Mouse (Mus musculus): ENCODE measurements around the gene Zfp738. TPM values are rescaled to one million over a fixed set of nuclear protein-coding genes. Genes with fewer than 3 reads are reported as not detected.
"Not testable (repeated sequence)": the region's sequence is repeated elsewhere in the genome, so short reads cannot be mapped to it uniquely, and the experiment has no call there.

Zfp738 gene
- polyA plus RNA-seq (2015; fragmentation: Nextera tagmentation; extraction: Ambion mirVana) = 7.5 and 7.8 TPM in 2 replicates

- ATAC-seq (replicated peaks; ENCODE audit: extremely low read depth, insufficient read depth, low FRiP score) = no peak
- Histone ChIP-seq H3K4me2 (ENCODE audit: low read depth, low read length) (no peak within 1 kb of the TSS), H3K4me3 (ENCODE audit: low read length) (no peak within 1 kb of the TSS), H3K27me3 (ENCODE audit: control insufficient read depth, insufficient read depth, low read length) (no peaks in the 10 kb centered on the region), H3K36me3 (ENCODE audit: control insufficient read depth, insufficient read depth) (no peaks in the 10 kb centered on the region), H3K9ac (ENCODE audit: low read length) (no peak within 1 kb of the TSS), H3K27ac (ENCODE audit: low read length) (no peak within 1 kb of the TSS), H3K4me1 (ENCODE audit: control insufficient read depth, insufficient read depth, low read length) (no peaks in the 10 kb centered on the region), H3K9me3 (replicated peaks; ENCODE audit: control insufficient read depth, low read length) (no peaks in the 10 kb centered on the region)
- WGBS = 70% methylated on average over 4 of the region's 4 CpGs
Observed at GRCm38 (mm10) chr13:67686971-67687370, at the start of gene Zfp738. TSS of gene Zfp738 (minus strand) at chr13:67687071.

- not testable (repeated sequence) for H3K4me2 ChIP-seq (ENCODE audit: low read depth, low read length); H3K9ac ChIP-seq (ENCODE audit: low read length); H3K27ac ChIP-seq (ENCODE audit: low read length); H3K4me3 ChIP-seq (ENCODE audit: low read length); ATAC-seq (replicated peaks; ENCODE audit: extremely low read depth, insufficient read depth, low FRiP score); H3K4me1 ChIP-seq (ENCODE audit: control insufficient read depth, insufficient read depth, low read length); H3K36me3 ChIP-seq (ENCODE audit: control insufficient read depth, insufficient read depth); H3K27me3 ChIP-seq (ENCODE audit: control insufficient read depth, insufficient read depth, low read length)
- H3K9me3 ChIP-seq (replicated peaks; ENCODE audit: control insufficient read depth, low read length) = peaks cover 12% of the 10 kb centered on the region
- WGBS = 84% methylated on average over 9 of the region's 9 CpGs
Observed at GRCm38 (mm10) chr13:67734391-67734790, 47.5 kb upstream of the Zfp738 start.

- Histone ChIP-seq H3K4me3 (ENCODE audit: low read length) (peak overlapping the region; percentile 75), H3K4me2 (ENCODE audit: low read depth, low read length) (peak overlapping the region; percentile 82), H3K9ac (ENCODE audit: low read length) (peak overlapping the region; percentile 78; the same call in 1 of the 2 replicates)
- not testable (repeated sequence) for H3K27ac ChIP-seq (ENCODE audit: low read length); H3K9me3 ChIP-seq (replicated peaks; ENCODE audit: control insufficient read depth, low read length); H3K4me1 ChIP-seq (ENCODE audit: control insufficient read depth, insufficient read depth, low read length); H3K36me3 ChIP-seq (ENCODE audit: control insufficient read depth, insufficient read depth); H3K27me3 ChIP-seq (ENCODE audit: control insufficient read depth, insufficient read depth, low read length)
- ATAC-seq (replicated peaks; ENCODE audit: extremely low read depth, insufficient read depth, low FRiP score) = peak; percentile 75
- WGBS = 42% methylated on average over 4 of the region's 4 CpGs
Observed at GRCm38 (mm10) chr13:67729441-67729840, 42.6 kb upstream of the Zfp738 start.

GRCm38 (mm10) chr13:67728641-67729318, 41.9 kb upstream of the Zfp738 start, which contains the start of gene Zfp65:
TSS of gene Zfp65 (minus strand) at chr13:67729173.
- Histone ChIP-seq H3K9ac (ENCODE audit: low read length) (peak within 1 kb of the TSS; percentile 78), H3K27ac (ENCODE audit: low read length) (peak within 1 kb of the TSS; percentile 62), H3K4me1 (ENCODE audit: control insufficient read depth, insufficient read depth, low read length) (peaks cover 5% of the 10 kb centered on the region), H3K27me3 (ENCODE audit: control insufficient read depth, insufficient read depth, low read length) (no peaks in the 10 kb centered on the region), H3K9me3 (replicated peaks; ENCODE audit: control insufficient read depth, low read length) (peaks cover 3% of the 10 kb centered on the region), H3K4me2 (ENCODE audit: low read depth, low read length) (peak within 1 kb of the TSS; percentile 82), H3K4me3 (ENCODE audit: low read length) (peak within 1 kb of the TSS; percentile 75), H3K36me3 (ENCODE audit: control insufficient read depth, insufficient read depth) (no peaks in the 10 kb centered on the region)
- ATAC-seq (replicated peaks; ENCODE audit: extremely low read depth, insufficient read depth, low FRiP score) = peak; percentile 86
- 3% methylated on average over 17 of the region's 21 CpGs for WGBS

GRCm38 (mm10) chr13:67728106-67728505, 41.2 kb upstream of the Zfp738 start:
- no peaks in the 10 kb centered on the region for H3K9me3 ChIP-seq (replicated peaks; ENCODE audit: control insufficient read depth, low read length)
- no peak overlapping the region for H3K27ac ChIP-seq (ENCODE audit: low read length)
- peaks cover 7% of the 10 kb centered on the region for H3K4me1 ChIP-seq (ENCODE audit: control insufficient read depth, insufficient read depth, low read length)
- H3K9ac ChIP-seq (ENCODE audit: low read length) = no peak overlapping the region
- 55% methylated on average over 1 of the region's 1 CpGs for WGBS
- H3K4me3 ChIP-seq (ENCODE audit: low read length) = peak overlapping the region; percentile 75; the same call in 1 of the 2 replicates
- H3K27me3 ChIP-seq (ENCODE audit: control insufficient read depth, insufficient read depth, low read length) = no peaks in the 10 kb centered on the region
- H3K36me3 ChIP-seq (ENCODE audit: control insufficient read depth, insufficient read depth) = no peaks in the 10 kb centered on the region
- ATAC-seq (replicated peaks; ENCODE audit: extremely low read depth, insufficient read depth, low FRiP score) = no peak
- peak overlapping the region; percentile 82 for H3K4me2 ChIP-seq (ENCODE audit: low read depth, low read length)

GRCm38 (mm10) chr13:67725331-67725730, 38.5 kb upstream of the Zfp738 start:
- H3K4me2 ChIP-seq (ENCODE audit: low read depth, low read length); H3K4me3 ChIP-seq (ENCODE audit: low read length); H3K27ac ChIP-seq (ENCODE audit: low read length); H3K9me3 ChIP-seq (replicated peaks; ENCODE audit: control insufficient read depth, low read length); H3K27me3 ChIP-seq (ENCODE audit: control insufficient read depth, insufficient read depth, low read length); H3K36me3 ChIP-seq (ENCODE audit: control insufficient read depth, insufficient read depth); H3K4me1 ChIP-seq (ENCODE audit: control insufficient read depth, insufficient read depth, low read length); ATAC-seq (replicated peaks; ENCODE audit: extremely low read depth, insufficient read depth, low FRiP score); H3K9ac ChIP-seq (ENCODE audit: low read length): not testable (repeated sequence)
- WGBS = 49% methylated on average over 2 of the region's 2 CpGs

GRCm38 (mm10) chr13:67723848-67724479, 37.1 kb upstream of the Zfp738 start:
- Histone ChIP-seq H3K9me3 (replicated peaks; ENCODE audit: control insufficient read depth, low read length) (no peaks in the 10 kb centered on the region), H3K4me2 (ENCODE audit: low read depth, low read length) (peak overlapping the region; percentile 87), H3K27ac (ENCODE audit: low read length) (peak overlapping the region; percentile 15; the same call in 1 of the 2 replicates), H3K4me1 (ENCODE audit: control insufficient read depth, insufficient read depth, low read length) (peaks cover 8% of the 10 kb centered on the region), H3K9ac (ENCODE audit: low read length) (peak overlapping the region; percentile 78), H3K36me3 (ENCODE audit: control insufficient read depth, insufficient read depth) (no peaks in the 10 kb centered on the region), H3K4me3 (ENCODE audit: low read length) (peak overlapping the region; percentile 65), H3K27me3 (ENCODE audit: control insufficient read depth, insufficient read depth, low read length) (no peaks in the 10 kb centered on the region)
- ATAC-seq (replicated peaks; ENCODE audit: extremely low read depth, insufficient read depth, low FRiP score) = peak; percentile 95
- 1% methylated on average over 17 of the region's 17 CpGs for WGBS

GRCm38 (mm10) chr13:67683841-67684240, 3.0 kb downstream of the Zfp738 start:
- peak overlapping the region; percentile 60 for H3K4me2 ChIP-seq (ENCODE audit: low read depth, low read length)
- H3K4me1 ChIP-seq (ENCODE audit: control insufficient read depth, insufficient read depth, low read length); H3K27ac ChIP-seq (ENCODE audit: low read length); ATAC-seq (replicated peaks; ENCODE audit: extremely low read depth, insufficient read depth, low FRiP score); H3K27me3 ChIP-seq (ENCODE audit: control insufficient read depth, insufficient read depth, low read length); H3K9me3 ChIP-seq (replicated peaks; ENCODE audit: control insufficient read depth, low read length); H3K36me3 ChIP-seq (ENCODE audit: control insufficient read depth, insufficient read depth): not testable (repeated sequence)
- peak overlapping the region; percentile 83 for H3K4me3 ChIP-seq (ENCODE audit: low read length)
- H3K9ac ChIP-seq (ENCODE audit: low read length) = peak overlapping the region; percentile 71
- 73% methylated on average over 2 of the region's 2 CpGs for WGBS

Data from heart, embryonic 16.5 days (tissue).